Mouse (Mus musculus) regulatory T cell (primary cell): ENCODE results near the gene Limk1.

ENCODE experiments used
- in situ Hi-C: fragments of 300-600 bp; cut with MboI, MseI; formaldehyde crosslinking; loops from one replicate; pipeline ENCODE4 v1.15.1; 2025; ENCODE audit warnings: high pct_unique_total_duplicates

The Limk1 gene

GRCm38 (mm10) chr5:134688086-134688717, at the start of gene Limk1:
TSS of gene Limk1 (minus strand) at chr5:134688598.
- in situ Hi-C loops, result no loop called here

GRCm38 (mm10) chr5:134734920-134735319, 46.5 kb upstream of the Limk1 start:
- in situ Hi-C loops, result no loop called here

- in situ Hi-C loops, result no loop called here
These were observed 45.7 kb upstream of the Limk1 start for GRCm38 (mm10) chr5:134734072-134734471.

- in situ Hi-C loops, result no loop called here
These were observed 44.8 kb upstream of the Limk1 start for GRCm38 (mm10) chr5:134733241-134733640.

GRCm38 (mm10) chr5:134729124-134729523, 40.7 kb upstream of the Limk1 start:
- in situ Hi-C loops, result no loop called here

- in situ Hi-C loops, result no loop called here
These were observed 40.1 kb upstream of the Limk1 start for GRCm38 (mm10) chr5:134728535-134728934.

- in situ Hi-C loops, result no loop called here
These were observed 38.7 kb upstream of the Limk1 start for GRCm38 (mm10) chr5:134727001-134727639.

- in situ Hi-C loops, result no loop called here
These were observed 36.9 kb upstream of the Limk1 start for GRCm38 (mm10) chr5:134725299-134725698.

- in situ Hi-C loops, result no loop called here
These were observed 31.7 kb upstream of the Limk1 start for GRCm38 (mm10) chr5:134720058-134720457.

GRCm38 (mm10) chr5:134711076-134711475, 22.7 kb upstream of the Limk1 start:
- in situ Hi-C loops, result no loop called here

GRCm38 (mm10) chr5:134709275-134709674, 20.9 kb upstream of the Limk1 start:
- in situ Hi-C loops, result loop anchor here (5.0 kb wide), 2 partner anchors 52 to 212 kb away; no protein-coding TSS in a partner anchor

- in situ Hi-C loops, result no loop called here
These were observed 15.8 kb upstream of the Limk1 start for GRCm38 (mm10) chr5:134704157-134704556.

- in situ Hi-C loops, result no loop called here
These were observed 7.1 kb upstream of the Limk1 start for GRCm38 (mm10) chr5:134695539-134695938.

- in situ Hi-C loops, result no loop called here
These were observed 6.7 kb upstream of the Limk1 start for GRCm38 (mm10) chr5:134695082-134695481.

- in situ Hi-C loops, result no loop called here
These were observed 4.3 kb upstream of the Limk1 start for GRCm38 (mm10) chr5:134692704-134693103.

GRCm38 (mm10) chr5:134688718-134689284, 403 bp upstream of the Limk1 start:
- in situ Hi-C loops, result no loop called here

GRCm38 (mm10) chr5:134687187-134687586, 1.2 kb downstream of the Limk1 start:
- in situ Hi-C loops, result no loop called here

GRCm38 (mm10) chr5:134686541-134686940, 1.9 kb downstream of the Limk1 start:
- in situ Hi-C loops, result no loop called here

- in situ Hi-C loops, result no loop called here
These were observed 4.0 kb downstream of the Limk1 start for GRCm38 (mm10) chr5:134684398-134684797.

GRCm38 (mm10) chr5:134683813-134684212, 4.6 kb downstream of the Limk1 start:
- in situ Hi-C loops, result no loop called here

- in situ Hi-C loops, result no loop called here
These were observed 8.2 kb downstream of the Limk1 start for GRCm38 (mm10) chr5:134680238-134680637.

- in situ Hi-C loops, result loop anchor here (5.0 kb wide), 1 partner anchor 42 kb away; the partner anchor contains the start of gene Eif4h
These were observed 9.4 kb downstream of the Limk1 start for GRCm38 (mm10) chr5:134678827-134679546.
